Mouse (Mus musculus) lung, postnatal 14 days (tissue): ENCODE results near the gene Frmd8.
"Not testable (repeated sequence)": the region's sequence is repeated elsewhere in the genome, so short reads cannot be mapped to it uniquely, and the experiment has no call there.

Source experiments
- DNase-seq: peaks from one replicate; pipeline ENCODE4 v3.0.0; 2021

The Frmd8 gene

DNA sequence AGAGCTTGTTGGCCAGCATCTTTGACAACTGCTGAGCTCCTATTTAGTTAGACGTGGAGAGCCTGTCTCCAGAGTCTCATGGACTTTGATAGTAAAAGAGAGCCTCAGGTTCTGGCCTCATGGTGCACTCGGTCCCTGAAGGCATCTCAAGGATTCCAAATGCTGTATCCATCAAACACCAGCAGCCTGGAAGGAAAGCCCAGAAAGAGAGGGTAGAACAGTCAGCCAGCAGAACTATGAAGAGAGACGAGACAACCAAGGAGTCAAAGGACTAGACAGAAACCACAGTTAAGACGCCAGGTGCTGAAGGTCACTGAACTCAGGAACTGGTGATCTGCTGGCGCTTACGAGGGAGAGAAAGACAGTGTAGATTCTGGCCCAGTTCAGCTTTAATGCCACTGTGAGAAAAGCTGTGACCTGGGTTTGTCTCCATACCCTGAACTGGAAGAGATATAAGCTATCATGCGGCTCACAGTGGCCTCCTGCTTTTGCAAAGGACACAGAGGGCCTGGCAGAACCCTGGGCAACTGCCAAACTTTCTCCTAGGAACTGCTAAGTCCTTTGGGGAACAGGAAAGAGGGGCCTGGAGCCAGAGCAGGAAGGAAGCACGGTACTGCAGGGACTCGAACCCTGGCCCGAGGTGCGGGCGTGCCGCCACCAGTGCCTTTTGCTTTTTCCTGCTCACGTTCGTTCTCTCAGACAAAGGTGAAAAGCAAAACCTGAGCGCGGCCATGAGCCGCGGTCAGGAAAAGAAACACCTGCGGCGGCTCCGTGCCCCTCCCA lies 50.8 kb downstream of the Frmd8 start:
- DNase-seq: no peak

DNA sequence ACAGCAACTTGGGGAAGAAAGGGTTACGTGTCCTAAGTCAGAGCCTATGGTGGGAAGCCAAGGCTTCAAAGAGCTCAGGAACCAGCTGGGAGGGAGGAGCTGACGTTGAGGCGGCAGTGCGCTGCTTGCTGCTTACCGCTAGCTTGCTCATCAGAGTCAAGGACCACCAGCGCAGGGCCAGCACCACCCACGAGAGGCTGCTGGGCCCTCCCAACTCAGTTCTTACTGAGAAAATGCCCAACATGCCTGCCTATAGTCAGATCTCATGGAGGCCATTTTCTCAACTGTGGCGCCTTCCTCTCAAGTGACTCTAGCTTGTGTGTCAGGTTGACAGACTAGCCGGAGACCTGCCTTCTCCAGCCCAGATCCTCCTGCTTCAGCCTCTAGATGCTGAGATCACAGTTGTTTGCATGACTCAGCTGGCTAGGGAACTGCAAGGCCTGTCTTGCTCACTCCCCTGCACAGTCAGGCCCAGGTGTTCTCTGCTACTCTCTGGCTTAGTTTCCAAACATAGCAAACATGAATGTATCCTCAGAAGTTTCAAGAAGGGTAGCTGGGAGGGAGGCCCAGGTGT lies 51.7 kb downstream of the Frmd8 start:
- no peak for DNase-seq

DNA sequence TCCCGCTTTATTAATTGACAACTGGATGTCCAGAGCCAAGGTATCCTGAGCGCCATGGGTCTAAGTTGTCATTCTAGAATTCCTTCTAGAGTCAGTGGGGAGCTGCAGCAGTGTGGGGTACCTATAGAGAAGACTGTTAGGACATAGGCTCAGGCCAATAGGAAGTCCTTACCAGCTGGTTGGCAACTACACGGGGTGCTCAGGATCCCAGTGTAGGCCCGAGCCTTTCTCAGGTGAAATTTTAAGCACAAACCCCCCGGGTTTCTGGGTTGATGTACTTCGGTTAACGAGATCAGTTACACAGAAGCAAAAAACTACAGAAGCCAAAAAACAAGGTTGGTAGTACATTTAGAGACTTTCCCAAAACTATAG lies 52.3 kb downstream of the Frmd8 start:
- DNase-seq: no peak

DNA sequence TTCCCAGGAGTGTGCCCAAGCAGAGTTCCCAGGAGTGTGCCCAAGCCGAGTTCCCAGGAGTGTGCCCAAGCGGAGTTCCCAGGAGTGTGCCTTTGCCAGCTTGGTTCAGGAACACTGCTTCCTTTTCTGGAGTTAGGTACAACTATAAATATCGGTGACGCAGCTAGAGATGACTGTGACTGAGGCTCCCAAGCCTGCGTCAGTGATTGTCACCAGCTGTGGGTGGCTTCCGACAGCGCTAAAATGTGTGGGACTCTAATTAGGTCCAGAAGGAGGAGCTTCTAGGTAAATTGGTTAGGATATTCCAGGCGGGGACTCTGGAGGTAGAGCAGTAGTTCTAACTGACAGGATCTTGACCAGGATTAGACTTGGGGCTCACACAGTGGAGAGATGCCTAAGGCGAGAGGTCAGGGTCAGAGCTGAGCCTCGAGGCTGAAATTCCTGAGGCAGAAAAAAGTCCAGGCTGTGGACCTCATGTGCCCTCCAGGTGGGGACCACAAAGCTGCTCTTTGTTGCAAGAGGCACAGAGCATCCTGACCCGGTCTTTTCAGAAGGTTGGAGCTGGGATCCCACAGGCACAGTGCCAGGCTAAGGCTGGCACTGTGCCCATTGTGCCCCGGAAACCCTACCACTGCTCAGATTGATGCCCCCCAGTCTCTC lies 52.8 kb downstream of the Frmd8 start:
- DNase-seq: no peak

DNA sequence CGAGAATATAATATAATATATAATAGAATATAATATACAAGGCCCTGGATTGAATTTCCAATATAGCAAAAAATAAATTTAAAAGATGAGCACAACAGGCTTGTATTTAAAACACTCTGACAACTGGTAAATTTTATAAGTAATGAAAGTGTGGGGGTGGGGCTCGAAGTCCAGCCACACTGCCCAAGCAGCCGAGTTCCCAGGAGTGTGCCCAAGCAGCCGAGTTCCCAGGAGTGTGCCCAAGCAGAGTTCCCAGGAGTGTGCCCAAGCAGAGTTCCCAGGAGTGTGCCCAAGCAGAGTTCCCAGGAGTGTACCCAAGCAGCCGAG lies 53.3 kb downstream of the Frmd8 start:
- no peak for DNase-seq

DNA sequence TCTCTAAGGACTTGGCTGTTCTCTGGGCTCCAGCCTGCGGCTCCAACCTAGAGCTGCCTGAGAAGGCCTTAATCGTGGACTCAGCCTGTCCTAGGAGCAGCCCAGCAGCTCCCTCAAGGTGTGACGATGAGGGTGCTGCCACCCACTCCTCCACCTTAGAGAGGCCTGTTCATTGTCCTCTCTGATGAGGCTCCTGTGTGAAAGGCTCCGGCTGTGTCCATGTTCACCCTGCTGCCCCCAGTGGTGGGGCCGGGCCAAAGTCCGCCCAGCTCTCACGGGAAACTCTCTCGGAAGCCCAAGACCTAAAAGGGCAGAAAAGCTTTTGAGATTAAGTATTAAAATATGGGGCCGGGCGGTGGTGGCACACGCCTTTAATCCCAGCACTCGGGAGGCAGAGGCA lies 55.5 kb downstream of the Frmd8 start:
- DNase-seq: peak; percentile 71

DNA sequence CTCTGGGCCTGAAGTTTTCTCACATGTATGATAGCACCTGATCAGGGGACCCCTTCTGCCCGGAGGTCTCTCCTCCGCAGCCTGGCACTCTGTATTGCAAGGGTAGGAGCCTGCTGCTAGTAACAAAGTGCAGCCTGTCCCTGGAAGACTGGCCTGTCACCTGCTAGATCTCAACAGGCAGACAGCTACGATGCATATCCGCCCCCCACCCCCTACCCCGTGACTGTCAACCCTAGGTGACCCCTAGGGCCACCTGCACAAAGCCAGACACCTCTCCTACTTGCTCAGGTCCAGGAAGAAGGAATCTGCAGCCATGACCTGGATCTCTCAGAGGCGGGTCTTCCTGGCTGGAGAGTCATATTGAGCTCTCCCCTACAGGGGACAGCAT lies 56.5 kb downstream of the Frmd8 start:
- no peak for DNase-seq

DNA sequence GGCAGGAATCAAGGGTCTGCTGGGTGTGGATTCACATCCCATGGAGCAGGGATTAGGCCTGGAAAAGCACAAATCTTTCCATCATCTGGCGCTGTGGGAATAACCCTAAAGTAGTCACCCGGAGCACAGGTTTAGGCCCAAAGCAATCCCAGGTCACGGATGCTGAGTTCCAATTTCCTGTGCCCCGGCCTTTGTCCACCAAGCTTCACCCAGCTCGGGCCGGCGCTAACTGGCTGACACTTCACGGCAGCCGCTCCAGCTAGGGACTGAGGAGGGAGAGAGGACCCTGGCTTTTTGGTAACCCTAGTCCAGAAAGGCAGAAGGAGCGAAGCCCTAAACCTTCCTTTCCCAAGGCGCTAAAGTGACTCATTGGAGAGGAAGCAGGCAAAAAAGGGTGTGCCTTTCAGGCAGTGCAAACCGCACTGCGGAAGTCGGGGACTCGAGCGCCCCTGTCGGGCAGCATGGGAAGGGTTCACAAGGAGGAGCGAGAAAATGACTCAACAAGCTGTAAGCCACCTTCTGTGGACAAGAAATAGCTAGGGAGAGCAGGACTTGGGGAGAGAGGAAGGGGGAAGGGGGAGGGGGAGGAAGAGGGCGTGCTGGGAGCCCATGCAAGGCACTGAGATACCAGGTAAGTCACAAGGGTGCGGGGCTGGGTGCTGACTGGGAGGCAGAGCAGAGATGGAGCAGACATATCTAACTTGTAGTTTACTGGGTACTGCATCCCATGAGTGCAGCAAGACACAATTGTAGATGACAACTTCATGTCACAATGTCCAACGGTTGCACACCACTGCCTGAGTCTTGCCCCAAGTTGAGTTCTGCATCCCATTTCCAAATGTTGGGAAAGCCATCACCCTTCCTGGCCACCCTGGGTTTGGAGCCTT lies 57.1 kb downstream of the Frmd8 start:
- peak; percentile 92 for DNase-seq

DNA sequence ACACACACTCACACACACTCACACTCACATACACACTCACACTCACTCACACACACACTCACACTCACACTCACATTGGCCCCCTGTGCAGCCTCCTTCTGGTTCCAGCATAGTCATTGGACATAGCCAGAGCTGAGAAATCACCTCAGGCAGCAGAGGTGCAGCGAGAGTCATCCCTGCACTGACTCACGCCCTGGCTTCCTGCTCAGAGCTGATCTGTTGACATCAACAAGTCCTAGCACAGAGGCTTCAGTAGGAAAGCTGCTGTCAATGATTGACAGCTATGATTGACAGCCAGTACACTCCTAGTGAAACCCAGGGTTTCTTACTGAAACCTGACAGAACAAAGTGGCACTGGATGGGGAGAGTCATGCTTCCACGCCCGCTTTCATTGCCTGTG lies 59.1 kb downstream of the Frmd8 start:
- no peak for DNase-seq

DNA sequence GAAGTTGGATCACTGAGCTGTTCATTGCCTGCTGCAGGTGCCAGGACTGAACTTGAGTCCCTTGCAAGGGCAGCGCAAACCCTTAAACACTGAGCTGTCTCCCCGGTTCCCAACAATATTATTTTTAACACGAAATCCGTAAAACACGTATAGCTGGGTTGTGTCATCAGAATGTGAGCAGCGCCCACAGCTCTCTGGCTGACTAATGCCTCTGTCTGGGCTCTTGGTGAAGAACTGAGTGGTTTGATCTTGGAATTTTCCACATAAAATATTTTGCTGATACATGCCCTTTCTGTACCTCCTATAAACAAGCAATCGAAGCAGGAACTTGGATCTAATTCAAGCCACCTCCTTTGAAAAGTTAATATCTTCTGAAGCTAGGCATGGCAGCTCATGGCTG lies 60.1 kb downstream of the Frmd8 start:
- no peak for DNase-seq

DNA sequence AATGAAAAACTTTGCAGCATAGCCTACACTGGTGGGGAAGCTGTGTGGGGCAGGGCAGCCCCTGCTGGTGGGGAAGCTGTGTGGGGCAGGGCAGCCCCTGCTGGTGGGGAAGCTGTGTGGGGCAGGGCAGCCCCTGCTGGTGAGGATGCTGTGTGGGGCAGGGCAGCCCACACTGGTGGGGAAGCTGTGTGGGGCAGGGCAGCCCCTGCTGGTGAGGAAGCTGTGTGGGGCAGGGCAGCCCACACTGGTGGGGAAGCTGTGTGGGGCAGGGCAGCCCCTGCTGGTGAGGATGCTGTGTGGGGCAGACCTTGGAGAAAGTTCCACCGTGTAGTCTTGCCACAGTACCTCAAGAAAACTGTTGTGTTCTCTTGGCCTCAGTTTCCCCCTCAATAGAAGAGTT lies 61.0 kb downstream of the Frmd8 start:
- not testable (repeated sequence) for DNase-seq

DNA sequence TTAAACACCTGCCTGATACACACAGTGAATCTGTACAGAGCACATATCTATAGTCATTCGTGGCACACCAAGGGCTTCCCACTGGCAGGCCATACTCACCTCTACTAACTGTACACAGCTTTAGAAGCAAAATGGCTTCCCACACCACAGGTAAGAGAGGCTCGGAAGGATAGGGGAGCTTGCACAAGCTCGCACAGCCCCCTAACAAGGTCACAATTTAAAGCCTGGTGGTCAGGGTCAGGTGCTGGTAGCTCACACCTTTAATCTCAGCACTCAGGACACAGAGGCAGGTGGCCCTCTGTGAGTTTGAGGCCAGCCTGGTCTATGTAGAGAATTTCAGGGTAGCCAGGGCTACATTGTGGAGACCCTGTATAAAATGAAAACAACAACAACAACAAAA lies 61.5 kb downstream of the Frmd8 start:
- DNase-seq: no peak

DNA sequence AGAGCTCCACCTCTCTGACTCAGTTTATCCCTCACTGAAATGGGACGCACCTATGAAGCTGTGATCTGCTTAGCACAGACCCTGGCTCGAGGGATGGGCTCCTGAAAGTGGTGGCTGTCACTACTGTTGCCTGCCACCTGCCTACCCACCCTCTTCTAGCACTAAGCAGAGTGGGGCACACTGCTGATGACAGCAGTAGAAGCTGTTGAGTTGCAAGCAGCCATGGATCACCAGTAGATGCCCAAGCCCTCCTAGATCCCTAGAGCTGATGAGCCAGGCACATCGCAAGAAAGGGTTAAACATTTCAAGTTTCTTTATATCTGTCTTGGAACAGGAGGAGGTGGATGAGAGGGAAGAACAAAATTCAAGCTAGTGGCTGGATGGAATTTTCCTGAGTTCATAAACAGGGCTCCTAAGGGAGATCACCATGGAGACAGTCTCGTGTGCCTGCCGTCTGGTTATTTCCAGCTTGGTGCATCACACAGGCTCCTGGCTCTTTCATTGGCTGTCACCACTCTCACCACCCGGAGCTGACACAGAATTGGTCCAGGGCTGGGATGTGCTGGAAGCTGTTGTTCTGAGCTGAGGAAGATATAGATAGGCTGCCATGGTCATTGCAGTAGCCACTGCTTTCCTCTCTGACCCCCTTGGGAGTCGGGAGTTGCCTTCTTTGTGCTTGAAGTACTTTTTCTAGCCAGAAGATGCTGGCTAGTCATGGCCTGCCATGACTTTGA lies 63.1 kb downstream of the Frmd8 start:
- DNase-seq: no peak

DNA sequence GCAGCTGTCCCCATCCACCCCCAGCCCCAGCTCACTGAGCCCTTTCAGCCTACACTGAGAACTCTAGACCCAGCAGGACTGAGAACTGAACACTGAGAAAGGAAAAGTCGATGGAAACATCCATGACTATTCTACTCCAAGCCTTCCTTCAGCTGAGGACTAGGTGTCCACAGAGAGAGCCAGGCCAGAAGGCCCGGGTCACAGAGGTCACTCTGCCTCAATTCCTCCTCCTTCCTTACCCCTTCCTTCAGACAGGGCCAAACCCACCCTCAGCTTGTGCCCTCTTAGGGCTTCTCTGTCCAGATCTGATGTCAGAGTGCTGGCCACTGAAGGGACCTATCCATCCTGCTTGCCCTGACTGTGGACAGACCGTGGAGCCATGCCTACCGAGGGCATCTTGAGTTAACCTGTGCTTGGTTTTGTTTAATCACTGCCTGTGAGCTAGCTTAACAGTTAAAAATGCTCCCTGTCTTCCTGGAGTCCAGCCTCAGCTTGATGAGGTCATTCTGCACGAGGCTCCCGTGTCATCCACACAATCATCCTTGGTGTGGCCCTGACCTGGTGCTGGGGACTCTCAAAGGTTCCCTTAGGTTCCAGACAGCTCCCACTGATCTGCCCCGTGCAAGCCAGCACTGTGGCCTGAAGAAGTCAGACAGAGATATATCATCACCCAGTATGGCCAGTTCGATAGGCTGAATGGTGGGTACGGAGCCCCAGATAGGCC lies 64.1 kb downstream of the Frmd8 start:
- DNase-seq: no peak

DNA sequence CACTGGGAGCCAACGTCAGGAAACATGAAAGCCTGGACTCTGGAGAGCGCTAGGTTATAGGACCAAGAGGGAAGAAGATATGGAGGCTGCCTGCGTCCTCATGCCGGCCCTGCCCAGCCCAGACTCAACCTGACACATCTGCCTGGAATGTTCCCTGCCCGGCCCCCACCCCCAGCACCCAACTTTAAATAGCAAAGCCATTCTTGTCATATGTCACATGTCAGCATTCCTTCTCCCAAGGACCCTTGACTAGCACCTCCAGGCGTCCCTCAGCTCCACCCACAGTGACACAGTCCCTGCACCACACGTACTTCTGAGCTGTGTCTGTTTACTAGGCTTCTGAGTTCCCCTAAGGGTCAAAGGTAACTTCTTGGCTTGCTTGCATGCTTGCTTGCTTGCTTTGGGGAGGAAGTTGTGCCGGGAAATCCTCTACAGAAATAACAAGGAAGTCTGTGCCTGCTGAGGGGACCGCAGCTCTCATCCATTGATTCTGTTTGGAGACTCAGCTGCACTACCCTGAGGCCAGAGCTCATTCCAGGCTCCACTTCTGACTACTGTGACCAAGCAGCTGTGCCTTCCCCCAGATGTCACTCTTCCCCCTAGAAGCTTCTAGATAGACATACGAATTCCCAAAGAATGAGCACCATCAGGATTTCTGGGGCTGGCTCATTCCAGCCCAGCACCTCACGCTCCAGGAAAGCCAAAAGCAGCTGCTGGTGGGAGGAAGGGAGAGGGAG lies 64.8 kb downstream of the Frmd8 start:
- DNase-seq: peak; percentile 67

DNA sequence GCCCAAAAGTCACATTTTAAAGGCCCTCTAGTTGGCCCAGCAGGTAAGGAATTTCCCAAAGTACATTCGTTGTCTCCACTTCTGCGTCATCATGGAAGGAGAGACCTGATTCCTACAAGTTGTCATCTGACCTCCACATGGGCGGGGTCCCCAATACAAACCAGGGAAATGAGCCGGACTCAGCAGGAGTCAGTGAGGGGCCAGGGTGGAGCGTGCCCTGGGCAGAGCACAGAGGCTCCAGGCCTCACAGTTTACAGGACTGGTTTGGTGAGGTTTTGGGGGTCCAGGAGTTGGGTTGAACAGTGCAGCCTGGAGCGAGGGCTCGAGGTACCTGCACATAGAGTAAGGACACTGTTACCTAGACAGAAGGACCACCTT lies 65.4 kb downstream of the Frmd8 start:
- no peak for DNase-seq

DNA sequence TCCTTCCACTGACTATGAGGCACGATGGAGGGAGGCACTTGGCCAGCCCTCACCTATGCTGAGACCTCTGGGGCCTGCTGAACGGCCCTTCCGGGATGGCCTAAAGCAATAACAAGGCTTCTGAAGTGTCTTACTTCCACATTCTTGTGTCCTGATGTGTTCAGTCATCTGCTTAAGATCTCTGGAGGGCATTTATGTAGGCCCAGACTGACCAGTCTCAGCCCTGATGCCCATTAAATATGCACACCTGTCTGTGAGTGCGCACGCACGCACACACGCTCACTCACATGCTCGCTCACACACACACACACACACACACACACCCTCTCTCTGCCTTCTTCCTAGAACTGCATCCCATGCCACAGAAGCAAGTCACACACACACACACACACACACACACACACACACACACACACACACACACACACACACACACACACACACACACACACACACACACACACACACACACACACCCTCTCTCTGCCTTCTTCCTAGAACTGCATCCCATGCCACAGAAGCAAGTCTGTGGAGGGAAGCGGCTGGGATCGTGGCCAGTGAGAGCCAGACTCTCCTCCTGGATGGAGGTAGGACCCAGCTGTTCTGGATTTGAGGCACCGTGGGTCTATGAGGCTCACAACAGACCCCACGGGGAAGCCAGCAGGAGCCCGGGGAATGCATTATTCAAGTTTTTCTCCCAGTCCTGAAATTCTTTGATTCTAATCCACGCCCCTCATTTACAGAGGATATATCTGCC lies 65.9 kb downstream of the Frmd8 start:
- DNase-seq: no peak

DNA sequence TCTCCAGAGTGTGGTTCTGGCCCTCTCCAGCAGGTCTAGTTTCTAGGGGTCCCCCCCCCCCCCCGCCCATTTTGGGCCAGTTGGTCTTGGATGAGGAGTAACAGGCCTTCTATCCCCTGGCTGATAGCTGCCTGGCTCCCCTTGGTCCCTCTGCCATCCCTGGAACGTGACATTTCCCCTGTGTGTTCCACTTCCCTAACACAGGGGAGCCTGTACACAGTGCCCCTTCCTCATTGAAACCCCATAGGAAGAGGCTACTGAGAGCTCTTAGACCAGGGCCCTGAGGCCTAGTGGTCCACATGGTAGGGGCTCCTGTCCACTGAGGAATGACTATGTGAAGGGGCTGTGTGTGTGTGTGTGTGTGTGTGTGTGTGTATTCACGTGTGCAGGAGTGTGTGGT lies 67.3 kb downstream of the Frmd8 start:
- DNase-seq: no peak

DNA sequence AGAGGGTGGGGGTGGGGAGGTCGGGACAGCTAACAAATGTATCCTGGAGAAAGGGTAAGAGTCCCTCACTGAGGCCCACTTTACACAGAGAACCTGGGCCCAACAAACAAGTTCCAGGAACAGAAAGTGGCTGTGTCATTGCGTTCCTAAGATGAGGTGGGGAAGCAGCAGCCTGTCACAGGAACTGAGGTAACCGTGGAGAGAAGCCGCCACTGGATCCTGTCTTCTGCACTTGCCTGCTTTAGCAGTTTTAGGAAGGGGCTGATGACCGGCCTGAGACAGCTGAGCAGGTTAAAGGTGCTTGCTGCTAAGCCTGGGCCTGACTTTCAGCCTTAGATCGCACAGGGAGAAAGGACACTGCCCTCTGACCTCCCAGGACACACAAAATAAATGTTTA lies 68.3 kb downstream of the Frmd8 start:
- DNase-seq: no peak

DNA sequence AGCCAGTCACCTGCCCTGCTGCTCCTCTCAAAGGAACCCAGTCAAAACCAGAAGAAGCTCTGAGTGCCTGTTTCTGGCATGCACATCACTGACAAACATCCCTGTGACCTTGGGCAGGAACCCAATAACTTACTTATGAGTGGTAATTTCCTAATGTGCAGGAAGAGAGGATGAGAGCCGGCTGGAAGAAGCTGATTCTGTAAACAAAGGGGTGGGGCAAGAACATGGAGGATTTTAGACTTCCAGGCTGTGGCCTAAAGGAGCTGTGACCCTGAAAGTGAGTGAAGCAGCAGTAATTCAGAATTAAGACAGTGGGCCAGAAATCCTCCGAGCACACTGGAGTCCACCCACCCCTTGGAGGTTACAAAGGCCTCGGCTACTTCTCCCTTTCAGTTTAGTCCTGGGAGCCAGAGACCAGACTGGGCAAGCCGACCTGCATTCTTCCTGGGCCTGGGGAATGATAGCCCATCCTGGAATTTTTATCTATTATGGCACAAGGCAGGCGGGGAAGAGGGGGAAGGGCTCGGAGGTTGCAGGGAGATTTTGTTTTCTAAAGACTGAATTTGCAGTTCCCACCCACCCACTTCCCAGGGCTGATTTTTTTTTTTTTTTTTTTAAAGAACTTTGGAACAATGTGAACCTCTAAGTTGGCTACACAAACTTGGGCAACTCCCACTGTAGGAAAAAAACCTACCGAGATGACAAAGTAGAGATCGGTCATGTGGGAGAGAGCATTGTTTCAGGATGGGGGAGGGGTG lies 68.8 kb downstream of the Frmd8 start:
- DNase-seq: peak; percentile 70
